Mouse (Mus musculus): ENCODE measurements around the gene Cfl1.

- TF ChIP-seq EP300 (IDR thresholded peaks at IDR 0.05; ENCODE audit: insufficient read depth, low read depth, low read length) (no peak), CTCF (IDR thresholded peaks at IDR 0.05) (no peak), POLR2A (IDR thresholded peaks at IDR 0.05; ENCODE audit: insufficient read depth, low read depth, low read length) (no peak)
Observed at GRCm38 (mm10) chr19:5512091-5513004, 22.1 kb downstream of the Cfl1 start.

Data from heart, adult 2 months (tissue).